Mouse (Mus musculus): Measurements from ENCODE around the gene Klk8. TPM values are rescaled to one million over a fixed set of nuclear protein-coding genes. Genes with fewer than 3 reads are reported as not detected.

The Klk8 gene
- polyA plus RNA-seq, 1 experiment = not detected

DNA sequence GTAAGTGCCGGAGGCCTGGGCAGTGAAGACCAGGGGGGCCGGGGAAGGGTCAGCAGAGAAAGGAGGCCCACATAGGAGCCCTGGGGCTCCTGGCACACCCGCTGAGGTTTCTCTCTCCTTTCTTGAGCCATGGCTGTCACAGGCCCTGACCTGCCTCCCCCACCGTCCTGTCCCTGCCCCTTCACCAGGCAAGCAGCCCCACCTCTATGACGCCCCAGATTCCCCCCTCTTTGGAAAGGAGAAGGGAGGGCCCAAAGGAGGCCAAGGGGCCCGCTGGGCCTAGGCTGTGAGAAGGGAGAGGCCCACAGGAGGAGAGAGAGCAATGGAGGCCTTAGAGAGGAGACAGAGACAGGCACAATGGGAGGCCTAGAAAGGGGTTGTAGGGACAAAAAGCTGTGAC is 22.6 kb upstream of the Klk8 start:
- H3K4me1 ChIP-seq (ENCODE audit: control insufficient read depth, insufficient read depth, low read length) = no peaks in the 10 kb centered on the region
- no peak overlapping the region for H3K27ac ChIP-seq (ENCODE audit: insufficient read depth, low read depth, low read length)
- no peak overlapping the region for H3K4me3 ChIP-seq (ENCODE audit: insufficient read depth, low read length)
- TF ChIP-seq CTCF (IDR thresholded peaks at IDR 0.05; ENCODE audit: low read depth, low read length) = no peak
- no peak for TF ChIP-seq POLR2A (IDR thresholded peaks at IDR 0.05; ENCODE audit: borderline replicate concordance, low read depth, low read length)

GRCm38 (mm10) chr7:43775311-43776057 is 21.9 kb upstream of the Klk8 start:
- no peak for TF ChIP-seq POLR2A (IDR thresholded peaks at IDR 0.05; ENCODE audit: borderline replicate concordance, low read depth, low read length)
- TF ChIP-seq CTCF (IDR thresholded peaks at IDR 0.05; ENCODE audit: low read depth, low read length) = no peak

GRCm38 (mm10) chr7:43776506-43776905 is 20.9 kb upstream of the Klk8 start:
- no peak for TF ChIP-seq CTCF (IDR thresholded peaks at IDR 0.05; ENCODE audit: low read depth, low read length)
- no peak for TF ChIP-seq POLR2A (IDR thresholded peaks at IDR 0.05; ENCODE audit: borderline replicate concordance, low read depth, low read length)
- H3K4me1 ChIP-seq (ENCODE audit: control insufficient read depth, insufficient read depth, low read length) = no peaks in the 10 kb centered on the region
- no peak overlapping the region for H3K4me3 ChIP-seq (ENCODE audit: insufficient read depth, low read length)
- no peak overlapping the region for H3K27ac ChIP-seq (ENCODE audit: insufficient read depth, low read depth, low read length)

More at GRCm38 (mm10) chr7:43775311-43776057, 21.9 kb upstream of the Klk8 start:
- Histone ChIP-seq H3K27ac (ENCODE audit: insufficient read depth, low read depth, low read length) (no peak overlapping the region), H3K4me3 (ENCODE audit: insufficient read depth, low read length) (no peak overlapping the region), H3K4me1 (ENCODE audit: control insufficient read depth, insufficient read depth, low read length) (no peaks in the 10 kb centered on the region)

DNA sequence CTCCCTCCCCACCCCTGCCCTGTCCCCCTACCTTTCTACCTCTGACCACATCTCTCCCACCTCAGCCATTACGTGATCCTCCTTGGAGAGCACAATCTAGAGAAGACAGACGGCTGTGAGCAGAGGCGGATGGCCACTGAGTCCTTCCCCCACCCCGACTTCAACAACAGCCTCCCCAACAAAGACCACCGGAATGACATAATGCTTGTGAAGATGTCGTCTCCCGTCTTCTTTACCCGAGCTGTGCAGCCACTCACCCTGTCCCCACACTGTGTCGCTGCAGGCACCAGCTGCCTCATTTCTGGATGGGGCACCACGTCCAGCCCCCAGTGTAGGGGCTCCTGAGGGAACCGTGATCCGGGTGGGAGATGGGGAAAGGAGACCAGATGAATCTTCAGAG is 20.0 kb upstream of the Klk8 start:
- no peak overlapping the region for H3K27ac ChIP-seq (ENCODE audit: insufficient read depth, low read depth, low read length)
- no peak overlapping the region for H3K4me3 ChIP-seq (ENCODE audit: insufficient read depth, low read length)
- TF ChIP-seq POLR2A (IDR thresholded peaks at IDR 0.05; ENCODE audit: borderline replicate concordance, low read depth, low read length) (no peak), CTCF (IDR thresholded peaks at IDR 0.05; ENCODE audit: low read depth, low read length) (no peak)
- no peaks in the 10 kb centered on the region for H3K4me1 ChIP-seq (ENCODE audit: control insufficient read depth, insufficient read depth, low read length)

DNA sequence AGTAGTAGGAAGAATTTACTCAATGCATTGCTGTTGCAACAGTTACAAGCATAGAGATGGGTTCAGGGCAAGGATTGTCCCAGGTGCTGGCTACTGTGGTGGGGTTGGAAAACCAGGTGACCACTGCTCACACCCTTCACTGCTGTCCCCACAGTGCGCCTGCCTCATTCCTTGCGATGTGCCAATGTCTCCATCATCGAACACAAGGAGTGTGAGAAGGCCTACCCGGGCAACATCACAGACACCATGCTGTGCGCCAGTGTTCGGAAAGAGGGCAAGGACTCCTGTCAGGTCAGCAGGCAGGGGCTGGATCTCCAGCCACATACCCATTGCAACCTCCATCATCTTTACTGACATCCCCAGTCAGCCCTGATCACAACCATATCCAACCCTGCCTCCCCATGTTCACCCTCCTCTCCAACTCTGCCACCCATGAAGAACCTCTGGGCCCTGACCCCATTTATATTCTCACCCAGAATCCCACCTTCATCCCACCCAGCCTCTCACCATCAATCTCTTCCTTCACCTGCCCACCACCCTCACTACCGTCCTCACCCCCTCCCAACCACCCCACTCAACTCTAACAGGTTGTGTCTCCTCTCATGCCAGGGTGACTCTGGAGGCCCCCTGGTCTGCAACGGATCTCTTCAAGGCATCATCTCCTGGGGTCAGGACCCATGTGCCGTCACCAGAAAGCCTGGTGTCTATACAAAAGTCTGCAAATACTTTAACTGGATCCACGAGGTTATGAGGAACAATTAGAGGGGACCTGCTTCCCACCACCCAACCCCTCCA is 19.0 kb upstream of the Klk8 start:
- Histone ChIP-seq H3K4me3 (ENCODE audit: insufficient read depth, low read length) (no peak overlapping the region), H3K27ac (ENCODE audit: insufficient read depth, low read depth, low read length) (no peak overlapping the region), H3K4me1 (ENCODE audit: control insufficient read depth, insufficient read depth, low read length) (no peaks in the 10 kb centered on the region)
- TF ChIP-seq CTCF (IDR thresholded peaks at IDR 0.05; ENCODE audit: low read depth, low read length) (no peak), POLR2A (IDR thresholded peaks at IDR 0.05; ENCODE audit: borderline replicate concordance, low read depth, low read length) (no peak)

GRCm38 (mm10) chr7:43780241-43780640 is 17.1 kb upstream of the Klk8 start:
- TF ChIP-seq CTCF (IDR thresholded peaks at IDR 0.05; ENCODE audit: low read depth, low read length) (no peak), POLR2A (IDR thresholded peaks at IDR 0.05; ENCODE audit: borderline replicate concordance, low read depth, low read length) (no peak)
- H3K27ac ChIP-seq (ENCODE audit: insufficient read depth, low read depth, low read length) = no peak overlapping the region
- H3K4me3 ChIP-seq (ENCODE audit: insufficient read depth, low read length) = no peak overlapping the region
- no peaks in the 10 kb centered on the region for H3K4me1 ChIP-seq (ENCODE audit: control insufficient read depth, insufficient read depth, low read length)

GRCm38 (mm10) chr7:43780746-43781145 is 16.6 kb upstream of the Klk8 start, which contains the start of gene Klk10:
Gene Klk10 (plus strand): TSS chr7:43781035.
- TF ChIP-seq POLR2A (IDR thresholded peaks at IDR 0.05; ENCODE audit: borderline replicate concordance, low read depth, low read length) = no peak
- TF ChIP-seq CTCF (IDR thresholded peaks at IDR 0.05; ENCODE audit: low read depth, low read length) = no peak
- no peak within 1 kb of the TSS for H3K4me3 ChIP-seq (ENCODE audit: insufficient read depth, low read length)
- no peaks in the 10 kb centered on the region for H3K4me1 ChIP-seq (ENCODE audit: control insufficient read depth, insufficient read depth, low read length)
- no peak within 1 kb of the TSS for H3K27ac ChIP-seq (ENCODE audit: insufficient read depth, low read depth, low read length)

- Histone ChIP-seq H3K27ac (ENCODE audit: insufficient read depth, low read depth, low read length) (no peak overlapping the region), H3K4me1 (ENCODE audit: control insufficient read depth, insufficient read depth, low read length) (no peaks in the 10 kb centered on the region), H3K4me3 (ENCODE audit: insufficient read depth, low read length) (no peak overlapping the region)
- TF ChIP-seq POLR2A (IDR thresholded peaks at IDR 0.05; ENCODE audit: borderline replicate concordance, low read depth, low read length) (no peak), CTCF (IDR thresholded peaks at IDR 0.05; ENCODE audit: low read depth, low read length) (no peak)
Measured at GRCm38 (mm10) chr7:43781541-43781940, 15.8 kb upstream of the Klk8 start.

GRCm38 (mm10) chr7:43782275-43783265 is 14.8 kb upstream of the Klk8 start:
- TF ChIP-seq CTCF (IDR thresholded peaks at IDR 0.05; ENCODE audit: low read depth, low read length) (peak; percentile 91), POLR2A (IDR thresholded peaks at IDR 0.05; ENCODE audit: borderline replicate concordance, low read depth, low read length) (no peak)
- no peak overlapping the region for H3K27ac ChIP-seq (ENCODE audit: insufficient read depth, low read depth, low read length)
- no peaks in the 10 kb centered on the region for H3K4me1 ChIP-seq (ENCODE audit: control insufficient read depth, insufficient read depth, low read length)
- peak overlapping the region; percentile 30 for H3K4me3 ChIP-seq (ENCODE audit: insufficient read depth, low read length)
